Mouse (Mus musculus): ENCODE measurements around the gene Gm6268. TPM values are rescaled to one million over a fixed set of nuclear protein-coding genes. Genes with fewer than 3 reads are reported as not detected.

The Gm6268 gene
- not detected for polyA plus RNA-seq (2014; fragmentation: Illumina TruSeq; extraction: RNeasy Lipid Tissue Mini Kit (QIAGEN cat#74804); ENCODE audit: low read depth, low replicate concordance)

GRCm38 (mm10) chrX:36400980-36401379 lies at the start of gene Gm6268:
TSS of gene Gm6268 (plus strand) at chrX:36401280.

Other genes starting within 250 kb of the Gm6268 start
- gene Zcchc12, start 205.4 kb upstream of the Gm6268 start, polyA plus RNA-seq (2014; fragmentation: Illumina TruSeq; extraction: RNeasy Lipid Tissue Mini Kit (QIAGEN cat#74804); ENCODE audit: low read depth, low replicate concordance): not detected
- 2.8 TPM for gene Lonrf3, start 72.9 kb upstream of the Gm6268 start, polyA plus RNA-seq (2014; fragmentation: Illumina TruSeq; extraction: RNeasy Lipid Tissue Mini Kit (QIAGEN cat#74804); ENCODE audit: low read depth, low replicate concordance)
- not detected for gene Gm14569, start 90.5 kb downstream of the Gm6268 start, polyA plus RNA-seq (2014; fragmentation: Illumina TruSeq; extraction: RNeasy Lipid Tissue Mini Kit (QIAGEN cat#74804); ENCODE audit: low read depth, low replicate concordance)
- gene Pgrmc1, start 196.9 kb downstream of the Gm6268 start, polyA plus RNA-seq (2014; fragmentation: Illumina TruSeq; extraction: RNeasy Lipid Tissue Mini Kit (QIAGEN cat#74804); ENCODE audit: low read depth, low replicate concordance): 3,620 TPM
- 4.6 TPM for gene Akap17b, start 244.1 kb downstream of the Gm6268 start, polyA plus RNA-seq (2014; fragmentation: Illumina TruSeq; extraction: RNeasy Lipid Tissue Mini Kit (QIAGEN cat#74804); ENCODE audit: low read depth, low replicate concordance)